Mouse (Mus musculus) bone marrow macrophage, adult 2 months (primary cell): Measurements from ENCODE around the gene Polm.

Experiments used
- CTCF ChIP-seq: IDR thresholded peaks from 2 replicates; pipeline ENCODE4 v1.5.1; 2012; ENCODE audit warnings: low read depth, mild to moderate bottlenecking, low read length, moderate library complexity
- POLR2A ChIP-seq: IDR thresholded peaks from 2 replicates; pipeline ENCODE4 v1.6.1; 2012; ENCODE audit warnings: mild to moderate bottlenecking, low read depth, low read length, borderline replicate concordance

DNA sequence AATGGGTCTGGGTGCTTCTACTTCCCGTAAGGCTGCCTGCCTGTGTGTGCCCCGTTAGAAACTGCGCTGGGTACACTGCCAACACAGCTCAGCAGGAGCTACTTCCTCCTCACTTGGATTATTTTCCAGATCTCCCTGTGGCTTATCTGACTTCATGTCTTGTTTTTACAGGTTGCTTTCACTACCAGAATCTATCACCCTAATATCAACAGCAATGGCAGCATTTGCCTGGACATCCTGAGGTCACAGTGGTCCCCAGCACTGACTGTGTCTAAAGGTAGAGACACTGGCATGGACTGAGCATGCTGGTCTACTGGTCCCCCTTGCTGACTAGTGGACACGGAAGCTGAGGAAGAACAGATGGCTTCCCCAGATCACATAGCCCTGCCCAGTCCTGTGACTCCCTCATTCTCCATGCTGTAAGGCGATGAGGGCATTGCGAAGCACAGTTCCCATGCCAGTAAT, 57.7 kb downstream of the Polm start:
- no peak for TF ChIP-seq CTCF
- no peak for TF ChIP-seq POLR2A
